Mouse (Mus musculus) right cerebral cortex, adult 18-20 months (tissue): Measurements from ENCODE around the gene Zfp3.
"Not testable (repeated sequence)": the region's sequence is repeated elsewhere in the genome, so short reads cannot be mapped to it uniquely, and the experiment has no call there.

Experiments used
- DNase-seq: peaks from one replicate; pipeline ENCODE4 v3.0.0; 2022; ENCODE audit warnings: mixed read lengths

Gene Zfp3

GRCm38 (mm10) chr11:70760446-70760845 lies 3.6 kb upstream of the Zfp3 start:
- DNase-seq: not testable (repeated sequence)

DNA sequence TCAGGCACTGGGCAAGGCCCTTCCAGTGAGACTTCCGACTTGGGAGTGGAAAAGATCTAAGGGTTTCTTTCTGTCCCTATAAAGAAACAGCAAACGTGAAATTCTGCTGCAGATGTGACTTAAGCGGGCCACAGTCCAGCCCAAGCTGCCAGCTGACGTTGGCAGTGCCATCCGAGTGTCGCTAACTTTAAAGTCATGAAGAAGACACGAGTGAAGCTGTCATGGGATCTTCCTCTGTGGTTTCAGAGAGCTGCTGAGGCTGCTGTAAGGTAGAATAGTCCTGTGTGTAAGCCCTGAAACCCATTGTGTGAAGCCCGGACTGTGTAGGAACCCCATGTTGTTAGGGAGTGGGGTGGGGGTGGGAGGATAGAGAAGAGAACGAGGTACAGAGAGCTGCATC lies 1.4 kb upstream of the Zfp3 start:
- no peak for DNase-seq

DNA sequence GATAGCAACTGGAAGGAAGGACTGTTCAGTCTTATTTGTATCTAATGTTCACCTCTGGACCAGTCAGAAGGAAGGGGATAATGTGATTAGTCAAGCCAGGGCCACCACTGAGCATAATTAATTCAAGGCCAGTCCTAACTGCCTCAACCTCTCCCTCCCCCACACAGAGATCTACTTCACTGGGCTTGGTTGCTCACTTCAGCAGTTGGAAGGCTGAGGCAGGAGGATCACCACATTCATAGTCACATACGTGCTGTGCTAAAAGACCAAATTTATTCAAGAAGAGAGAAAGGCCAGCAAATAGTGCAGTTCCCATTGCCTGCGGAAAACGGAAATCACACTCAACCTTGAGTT lies 450 bp upstream of the Zfp3 start:
- no peak for DNase-seq

- no peak for DNase-seq
These were observed 1.9 kb downstream of the Zfp3 start for GRCm38 (mm10) chr11:70765776-70766445.

DNA sequence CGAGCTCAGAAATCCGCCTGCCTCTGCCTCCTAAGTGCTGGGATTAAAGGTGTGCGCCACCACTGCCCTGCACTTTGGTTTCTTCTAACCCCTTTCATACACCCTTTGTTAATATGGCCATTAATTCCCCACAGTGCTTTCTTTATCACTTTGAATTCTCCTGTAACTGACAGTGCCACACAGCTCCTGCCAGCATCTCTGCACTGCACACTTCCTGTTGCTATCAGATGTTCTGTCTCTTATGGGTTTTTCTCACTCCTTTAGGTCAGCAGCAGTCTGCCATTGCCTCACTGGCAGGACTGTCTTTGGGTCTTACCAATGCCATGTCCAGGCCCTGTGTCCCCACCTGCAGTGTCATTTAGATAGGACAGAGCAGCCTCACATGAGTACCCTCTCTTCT lies 6.8 kb downstream of the Zfp3 start:
- no peak for DNase-seq

DNA sequence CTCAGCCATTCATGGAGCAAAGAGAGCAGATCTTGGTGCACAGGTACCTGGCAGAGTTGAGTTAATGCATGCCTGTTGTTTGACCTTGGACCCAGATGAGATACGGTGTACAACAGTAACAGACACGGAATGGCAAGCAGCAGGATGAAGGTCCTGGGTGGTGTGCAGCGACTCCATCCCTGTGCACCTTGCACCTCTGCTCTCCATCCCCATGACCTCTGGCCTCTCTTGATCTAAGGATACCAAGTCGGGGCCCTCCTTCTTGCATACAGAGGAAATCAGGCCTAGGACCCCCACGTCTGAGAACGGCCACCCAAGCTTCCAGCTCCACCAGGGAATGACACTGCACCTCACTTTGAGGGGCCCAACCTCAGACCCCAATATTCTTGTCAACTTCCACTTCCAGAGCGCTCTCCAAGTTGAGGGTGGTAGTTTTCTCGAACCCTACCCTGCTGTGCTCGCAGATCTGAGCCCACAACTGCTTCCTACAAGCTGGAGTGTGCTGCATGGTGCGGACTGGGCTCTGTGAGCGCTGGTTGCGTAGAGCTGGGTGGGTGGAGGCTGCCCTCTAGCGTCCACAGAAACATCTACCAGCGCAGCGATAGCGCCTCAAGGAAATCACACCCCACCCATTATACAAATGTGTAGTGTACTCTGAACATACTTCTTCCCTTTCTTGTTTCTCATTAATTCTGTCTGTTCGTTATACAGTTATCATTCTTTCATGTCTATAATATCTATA lies 13.0 kb downstream of the Zfp3 start:
- DNase-seq: peak; percentile 69

DNA sequence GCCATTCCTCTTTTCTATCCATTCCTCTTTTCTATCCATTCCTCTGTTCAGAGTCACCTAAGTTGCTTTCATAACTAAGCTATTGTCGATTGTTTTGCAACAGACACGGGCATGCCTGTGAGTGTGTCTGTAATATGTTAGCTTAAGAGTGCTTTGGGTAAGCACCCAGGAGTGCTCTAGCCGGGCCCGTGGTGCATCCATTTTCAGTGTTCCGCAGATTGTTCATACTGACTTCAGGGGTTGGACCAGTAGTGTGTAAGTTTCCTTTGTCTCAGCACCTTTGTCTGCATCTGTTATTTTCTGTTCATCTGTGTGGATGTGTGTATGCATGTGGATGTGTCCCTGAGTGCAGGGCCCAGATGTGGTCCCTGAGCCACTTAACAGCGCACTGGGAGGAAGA lies 13.6 kb downstream of the Zfp3 start:
- no peak for DNase-seq

- not testable (repeated sequence) for DNase-seq
These were observed 14.0 kb downstream of the Zfp3 start for GRCm38 (mm10) chr11:70778058-70778457.

- no peak for DNase-seq
These were observed 21.9 kb downstream of the Zfp3 start for GRCm38 (mm10) chr11:70785908-70786307.

GRCm38 (mm10) chr11:70787052-70787451 lies 23.0 kb downstream of the Zfp3 start:
- DNase-seq: no peak

GRCm38 (mm10) chr11:70788972-70789655 lies 25.1 kb downstream of the Zfp3 start:
- DNase-seq: no peak

GRCm38 (mm10) chr11:70790426-70790825 lies 26.4 kb downstream of the Zfp3 start:
- no peak for DNase-seq

DNA sequence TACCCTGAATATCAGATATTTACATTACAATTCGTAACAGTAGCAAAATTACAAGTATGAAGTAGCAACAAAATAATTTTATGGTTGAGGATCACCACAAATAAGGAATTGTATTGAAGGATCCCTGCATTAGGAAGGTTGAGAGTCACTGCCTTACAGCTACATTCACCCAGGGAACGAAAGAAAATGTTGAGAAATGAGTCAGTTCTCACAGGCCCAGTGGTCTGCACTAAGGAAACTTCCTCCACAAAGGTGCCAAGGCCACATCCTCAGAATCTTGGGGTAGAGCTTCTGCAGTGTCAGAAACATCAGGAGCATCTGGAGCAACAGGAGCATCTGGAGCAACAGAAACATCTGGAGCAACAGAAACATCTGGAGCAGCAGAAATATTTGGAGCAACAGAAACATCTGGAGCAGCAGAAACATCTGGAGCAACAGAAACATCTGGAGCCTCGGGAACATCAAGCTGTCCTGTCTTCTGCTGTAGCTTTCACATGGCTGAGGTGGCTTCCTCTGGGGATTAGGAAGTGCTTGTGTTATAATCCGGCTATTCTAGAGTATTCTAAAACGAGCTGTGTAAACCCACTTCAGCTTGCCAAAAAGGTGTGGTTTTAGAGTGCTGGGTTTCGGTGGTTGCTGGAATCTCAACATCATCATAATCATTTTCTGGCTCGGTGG lies 27.0 kb downstream of the Zfp3 start:
- no peak for DNase-seq

DNA sequence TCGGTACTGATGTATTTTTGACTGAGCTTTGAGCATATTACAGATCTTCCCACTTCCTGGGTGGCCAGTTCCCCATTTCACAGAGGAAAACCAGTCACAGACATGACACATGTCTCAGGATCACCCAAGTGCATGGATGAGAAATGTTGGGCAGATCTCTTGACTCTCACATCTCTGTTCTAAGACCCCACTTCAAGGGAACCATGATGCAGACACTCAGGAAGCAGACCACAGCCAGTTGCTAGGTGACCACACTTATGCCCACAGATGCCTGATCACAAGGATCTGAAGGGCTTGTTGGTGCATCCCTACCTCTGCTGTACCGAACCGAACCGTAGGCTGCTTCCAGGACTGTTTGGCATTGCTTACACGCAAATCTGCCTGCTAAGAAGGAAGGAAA lies 27.7 kb downstream of the Zfp3 start:
- no peak for DNase-seq

GRCm38 (mm10) chr11:70792409-70792808 lies 28.4 kb downstream of the Zfp3 start:
- DNase-seq: no peak

DNA sequence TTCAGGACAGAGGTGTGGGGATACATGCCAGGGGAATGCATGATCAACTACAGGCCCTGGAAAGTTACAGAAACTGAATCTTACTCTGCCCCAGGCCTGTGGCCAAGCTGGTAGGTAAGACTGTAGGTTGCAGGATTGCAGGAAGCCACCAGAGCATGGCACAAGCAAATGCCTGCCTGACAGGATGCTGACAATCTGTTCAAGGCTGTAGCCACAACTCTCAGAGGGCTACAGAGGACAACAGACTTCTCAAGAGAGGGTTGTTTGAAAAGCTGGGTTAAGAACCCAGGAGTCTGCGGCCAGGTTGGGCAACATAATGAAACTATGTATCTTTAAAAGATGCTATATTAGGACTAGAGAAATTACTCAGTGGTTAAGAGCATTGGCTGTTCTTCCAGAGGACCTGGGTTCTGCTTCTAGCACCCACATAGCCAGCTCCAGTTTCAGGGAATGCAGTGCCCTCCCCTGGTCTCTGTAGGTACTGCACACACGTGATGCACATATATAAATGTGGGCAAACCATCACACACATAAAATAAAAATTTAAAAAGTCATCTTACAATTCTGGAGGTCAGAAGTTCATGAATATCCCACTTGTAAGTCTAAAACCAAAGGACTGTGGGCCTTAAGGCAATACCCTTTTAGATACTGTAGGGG lies 38.3 kb downstream of the Zfp3 start:
- no peak for DNase-seq

DNA sequence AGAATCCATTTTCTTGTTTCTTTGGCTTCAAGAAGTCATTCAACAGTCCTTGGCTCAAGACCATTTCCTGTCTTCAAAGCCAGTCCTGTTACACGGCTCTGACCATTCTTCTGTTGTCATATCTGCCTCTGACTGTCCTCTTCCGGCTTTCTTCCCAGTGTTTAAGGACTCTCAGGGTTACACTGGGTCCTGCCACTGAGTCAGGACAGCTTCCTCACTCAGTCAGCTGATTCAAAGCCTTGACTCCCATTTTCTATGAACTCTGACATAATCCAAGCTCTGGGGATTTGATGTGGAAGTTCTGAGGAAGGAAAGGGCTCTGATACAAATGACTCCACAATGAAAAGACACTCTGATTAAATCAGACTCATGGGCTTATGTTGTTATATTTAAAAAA lies 38.9 kb downstream of the Zfp3 start:
- DNase-seq: no peak

DNA sequence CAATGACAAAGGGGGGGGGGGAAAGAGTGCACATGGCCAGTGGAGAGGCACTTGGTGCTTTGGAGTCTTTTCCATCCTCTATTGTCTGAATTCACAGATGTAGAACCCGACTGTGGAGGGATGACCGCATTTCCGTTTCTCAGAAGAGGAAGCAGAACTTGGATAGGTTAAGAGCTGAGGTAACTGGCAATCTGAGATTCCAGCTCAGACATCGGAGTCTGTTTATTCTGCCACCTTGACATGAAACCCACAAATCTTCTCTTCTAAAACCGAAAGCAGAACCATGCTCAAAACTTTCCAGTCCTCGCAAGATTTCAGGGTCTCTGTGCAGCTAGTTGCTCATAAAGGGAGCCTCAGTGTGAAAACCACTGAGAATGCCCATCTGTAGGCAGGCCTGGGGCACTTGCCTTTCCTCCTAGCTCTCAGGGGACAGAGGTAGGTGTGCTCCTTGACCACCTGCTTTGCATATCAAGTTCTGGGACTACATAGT lies 39.7 kb downstream of the Zfp3 start:
- no peak for DNase-seq

DNA sequence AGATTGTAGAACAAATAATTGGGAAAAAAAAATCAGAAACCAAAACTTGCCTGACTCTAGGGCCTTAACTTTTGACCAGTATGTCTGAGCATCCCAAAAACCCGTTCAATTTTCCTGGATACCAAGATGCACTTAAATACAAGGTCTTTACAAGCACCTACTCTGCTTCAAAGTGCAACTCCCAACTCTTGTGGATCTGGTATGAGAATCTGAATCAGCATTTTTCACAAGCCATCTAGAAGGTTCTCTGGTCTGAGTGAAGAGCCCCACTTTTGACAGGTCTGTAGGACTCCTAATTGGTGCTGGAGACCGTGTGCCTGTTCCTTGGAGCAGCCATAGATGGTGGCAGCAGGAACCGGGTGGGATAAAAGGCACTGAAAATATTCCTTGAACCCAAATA lies 40.4 kb downstream of the Zfp3 start:
- DNase-seq: no peak

- no peak for DNase-seq
These were observed 41.7 kb downstream of the Zfp3 start for GRCm38 (mm10) chr11:70805641-70806175.

GRCm38 (mm10) chr11:70806697-70807096 lies 42.7 kb downstream of the Zfp3 start:
- no peak for DNase-seq

DNA sequence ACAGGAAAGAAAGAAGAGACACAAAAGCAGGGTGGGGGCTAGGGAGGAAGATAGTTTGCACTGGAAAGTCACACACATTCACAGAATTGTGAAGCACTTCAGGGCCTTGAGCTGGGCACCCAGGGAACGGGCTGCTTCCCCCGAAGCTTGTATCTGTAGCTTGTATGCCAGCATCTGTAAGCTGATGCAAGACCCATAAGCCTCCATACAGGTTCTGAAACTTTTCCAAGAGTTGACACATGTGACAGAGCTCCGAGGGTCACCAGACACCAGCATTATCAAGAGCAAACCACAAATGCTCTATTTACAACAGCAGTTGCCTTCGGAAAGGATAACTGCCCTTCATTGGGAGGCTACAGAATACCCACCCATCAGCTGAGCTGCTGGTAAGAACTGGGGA lies 43.6 kb downstream of the Zfp3 start:
- no peak for DNase-seq

- DNase-seq: no peak
These were observed 44.1 kb downstream of the Zfp3 start for GRCm38 (mm10) chr11:70808101-70808500.
